Mouse (Mus musculus): Measurements from ENCODE around the gene Lrrc26. TPM values are rescaled to one million over a fixed set of nuclear protein-coding genes. Genes with fewer than 3 reads are reported as not detected.

The Lrrc26 gene
- polyA plus RNA-seq, 1 experiment from 2014 or later, result 34.9 TPM

DNA sequence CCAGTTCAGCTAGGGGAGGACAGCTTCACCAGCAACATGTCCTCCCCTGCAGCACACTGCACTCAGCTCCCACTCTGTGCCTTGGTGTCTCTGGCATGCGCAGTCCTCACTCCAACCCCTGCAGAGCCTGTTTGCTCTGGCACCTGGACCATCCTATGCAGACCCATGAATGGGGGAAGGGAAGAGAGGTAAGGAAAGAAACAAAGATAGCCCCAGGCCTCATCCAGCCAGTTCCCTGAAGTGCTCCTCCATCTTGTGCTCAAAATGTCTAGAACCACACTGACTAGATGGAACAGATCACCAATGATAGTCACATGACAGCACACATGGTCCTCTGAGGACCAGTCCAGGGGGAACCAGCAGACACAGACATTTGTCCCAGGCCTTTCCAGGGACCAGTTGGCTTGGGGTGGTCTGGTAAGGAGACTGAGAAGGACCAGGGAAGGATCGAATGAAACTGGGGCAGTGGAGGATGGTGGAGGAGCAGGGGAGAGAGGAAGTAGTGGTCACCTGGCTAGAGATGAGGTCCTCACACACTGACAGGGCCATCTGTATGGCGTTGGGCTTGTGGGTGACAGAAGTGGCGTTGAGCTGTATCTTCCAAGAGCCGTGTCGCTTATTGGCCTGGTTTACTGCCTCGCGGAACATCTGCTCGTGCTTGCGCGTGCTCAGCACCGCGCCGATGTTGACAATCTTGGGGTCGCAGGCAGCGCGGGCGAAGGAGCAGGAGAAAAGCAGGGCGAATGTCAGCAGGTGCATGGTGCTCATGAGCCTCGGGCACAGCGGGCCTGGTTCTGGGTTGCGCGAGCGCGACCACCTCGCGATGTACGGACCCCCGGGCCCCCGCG is 28.6 kb downstream of the Lrrc26 start:
- TF ChIP-seq EP300 (optimal IDR thresholded peaks at IDR 0.05) (no peak), CTCF (IDR thresholded peaks at IDR 0.05; ENCODE audit: low read depth) (no peak)
- ATAC-seq (ENCODE audit: low FRiP score, low TSS enrichment) (peak; percentile 31; the same call in 1 of the 2 replicates), DNase-seq (ENCODE audit: low spot score) (no peak)
- no peaks in the 10 kb centered on the region for H3K36me3 ChIP-seq (ENCODE audit: control insufficient read depth, insufficient read depth, low read length)
- no peaks in the 10 kb centered on the region for H3K9me3 ChIP-seq (ENCODE audit: control insufficient read depth, low read length)
- no peaks in the 10 kb centered on the region for H3K4me1 ChIP-seq (replicated peaks; ENCODE audit: control insufficient read depth, insufficient read depth)
- peak overlapping the region; percentile 24 for H3K4me3 ChIP-seq (ENCODE audit: low read depth, low read length)
- peak overlapping the region; percentile 48 for H3K4me2 ChIP-seq (replicated peaks; ENCODE audit: low read depth)
- H3K27ac ChIP-seq (replicated peaks), result no peak overlapping the region
- no peak overlapping the region for H3K9ac ChIP-seq (ENCODE audit: low read length)
- WGBS, result 6% methylated on average over 30 of the region's 31 CpGs
- H3K27me3 ChIP-seq (ENCODE audit: control insufficient read depth, insufficient read depth, low read length), result no peaks in the 10 kb centered on the region

DNA sequence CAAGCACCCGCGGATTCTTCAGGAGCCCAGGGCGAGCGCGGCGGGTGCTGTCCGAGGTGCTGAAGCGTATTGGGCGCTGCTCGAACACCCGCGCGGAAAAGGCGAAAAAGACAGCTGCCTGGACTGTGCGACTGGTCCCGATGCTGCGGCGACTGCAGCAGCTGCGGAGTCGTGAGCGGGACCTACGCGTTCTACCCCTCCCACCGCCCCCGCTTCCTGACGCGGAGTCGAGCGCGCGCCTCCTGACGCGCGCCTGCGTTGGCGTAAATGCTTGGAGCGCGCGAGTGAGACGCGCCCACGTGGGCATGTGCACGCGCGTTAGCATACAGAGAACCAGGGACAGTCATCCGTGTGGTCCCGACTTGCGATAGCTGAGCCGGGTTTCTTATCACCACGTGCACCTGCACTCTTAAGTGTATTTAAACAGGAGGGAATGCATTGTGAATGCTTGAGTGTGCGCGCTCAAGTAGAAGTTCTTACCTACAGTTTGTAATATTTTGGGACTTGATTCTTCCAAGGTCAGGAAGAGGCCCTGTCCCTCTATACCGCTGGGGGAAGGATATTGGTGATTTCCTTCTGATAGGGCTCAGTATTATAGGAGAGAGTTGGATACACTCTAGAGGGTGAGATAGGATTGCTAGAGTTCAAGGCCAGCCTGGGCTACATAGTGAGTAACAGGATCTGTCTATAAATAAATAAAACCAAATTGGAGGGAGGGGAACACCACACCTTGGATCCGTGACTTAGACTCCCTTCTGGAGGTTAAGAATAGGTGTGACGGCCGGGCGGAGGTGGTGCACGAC is 29.5 kb downstream of the Lrrc26 start, which contains the start of gene Grin1:
Grin1 (minus strand) TSS at position 217 of the 803 bp plus-strand sequence.
- Histone ChIP-seq H3K4me2 (replicated peaks; ENCODE audit: low read depth) (peak within 1 kb of the TSS; percentile 48), H3K27me3 (ENCODE audit: control insufficient read depth, insufficient read depth, low read length) (no peaks in the 10 kb centered on the region), H3K9ac (ENCODE audit: low read length) (no peak within 1 kb of the TSS), H3K36me3 (ENCODE audit: control insufficient read depth, insufficient read depth, low read length) (no peaks in the 10 kb centered on the region), H3K4me3 (ENCODE audit: low read depth, low read length) (peak within 1 kb of the TSS; percentile 24), H3K4me1 (replicated peaks; ENCODE audit: control insufficient read depth, insufficient read depth) (no peaks in the 10 kb centered on the region), H3K9me3 (ENCODE audit: control insufficient read depth, low read length) (no peaks in the 10 kb centered on the region), H3K27ac (replicated peaks) (no peak within 1 kb of the TSS)
- ATAC-seq (ENCODE audit: low FRiP score, low TSS enrichment) (peak; percentile 60; the same call in 1 of the 2 replicates), DNase-seq (ENCODE audit: low spot score) (peak; percentile 75)
- WGBS, result 10% methylated on average over 57 of the region's 58 CpGs
- no peak for TF ChIP-seq EP300 (optimal IDR thresholded peaks at IDR 0.05)
- TF ChIP-seq CTCF (IDR thresholded peaks at IDR 0.05; ENCODE audit: low read depth), result no peak

DNA sequence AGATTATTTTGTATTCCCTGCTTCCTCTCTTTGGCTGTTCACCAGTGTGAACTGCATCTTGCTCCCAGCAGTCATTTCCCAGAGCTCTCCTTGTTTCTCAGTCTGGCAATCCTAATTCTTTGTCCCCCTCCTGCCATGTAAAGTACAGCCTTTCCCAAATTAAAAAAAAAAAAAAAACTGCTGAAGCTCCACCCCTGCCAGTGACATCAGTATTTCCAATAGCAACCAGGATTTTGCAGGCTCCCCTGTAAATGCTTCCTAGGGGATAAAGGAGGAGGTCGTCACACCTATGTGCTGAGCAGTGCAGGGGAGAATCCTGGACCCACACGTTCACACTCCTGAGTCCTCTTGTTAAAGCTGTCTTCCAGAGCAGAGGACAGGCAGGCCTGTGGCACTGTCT is 30.4 kb downstream of the Lrrc26 start:
- no peak for TF ChIP-seq EP300 (optimal IDR thresholded peaks at IDR 0.05)
- TF ChIP-seq CTCF (IDR thresholded peaks at IDR 0.05; ENCODE audit: low read depth), result no peak
- H3K9me3 ChIP-seq (ENCODE audit: control insufficient read depth, low read length), result no peaks in the 10 kb centered on the region
- no peak overlapping the region for H3K9ac ChIP-seq (ENCODE audit: low read length)
- no peaks in the 10 kb centered on the region for H3K4me1 ChIP-seq (replicated peaks; ENCODE audit: control insufficient read depth, insufficient read depth)
- no peak overlapping the region for H3K4me3 ChIP-seq (ENCODE audit: low read depth, low read length)
- ATAC-seq (ENCODE audit: low FRiP score, low TSS enrichment), result no peak
- DNase-seq (ENCODE audit: low spot score), result no peak
- no peak overlapping the region for H3K4me2 ChIP-seq (replicated peaks; ENCODE audit: low read depth)
- no peak overlapping the region for H3K27ac ChIP-seq (replicated peaks)
- H3K27me3 ChIP-seq (ENCODE audit: control insufficient read depth, insufficient read depth, low read length), result no peaks in the 10 kb centered on the region
- no peaks in the 10 kb centered on the region for H3K36me3 ChIP-seq (ENCODE audit: control insufficient read depth, insufficient read depth, low read length)
- 35% methylated on average over 2 of the region's 2 CpGs for WGBS

DNA sequence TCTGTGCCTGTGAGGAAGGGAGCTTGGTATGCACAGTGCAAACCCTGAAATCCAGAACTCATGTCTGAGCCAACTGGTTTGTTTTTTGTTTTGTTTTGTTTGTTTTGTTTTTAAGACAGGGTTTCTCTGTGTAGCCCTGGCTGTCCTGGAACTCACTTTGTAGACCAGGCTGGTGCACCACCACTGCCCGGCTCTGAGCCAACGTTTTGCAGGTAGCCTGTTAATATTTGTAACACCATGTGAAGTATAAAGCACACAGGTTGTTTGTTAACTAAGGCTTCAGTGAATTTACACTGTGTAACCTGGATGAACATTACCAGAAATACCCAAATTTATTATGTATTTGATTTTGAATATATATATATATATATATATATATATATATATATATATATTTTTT is 36.3 kb downstream of the Lrrc26 start:
- TF ChIP-seq EP300 (optimal IDR thresholded peaks at IDR 0.05) (no peak), CTCF (IDR thresholded peaks at IDR 0.05; ENCODE audit: low read depth) (no peak)

DNA sequence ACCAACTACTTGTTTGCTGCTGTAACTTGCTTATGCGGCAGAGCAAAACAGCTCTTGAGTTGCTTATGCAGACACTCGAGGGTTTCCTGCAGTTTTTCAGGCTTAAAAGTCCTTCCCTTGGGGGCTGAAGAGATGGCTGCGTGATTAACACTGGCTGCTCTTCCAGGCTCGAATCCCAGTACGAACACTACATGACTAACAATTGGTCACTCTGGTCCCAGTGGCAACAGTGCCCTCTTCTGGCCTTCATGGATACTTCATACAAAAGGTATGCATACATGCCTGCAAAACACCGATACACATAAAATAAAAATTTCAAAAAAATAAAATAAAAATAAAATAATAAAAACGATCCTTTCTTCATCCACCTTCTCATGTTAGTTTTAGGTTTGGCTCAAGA is 38.7 kb downstream of the Lrrc26 start:
- WGBS, result 40% methylated on average over 7 of the region's 7 CpGs
- Histone ChIP-seq H3K4me3 (ENCODE audit: low read depth, low read length) (no peak overlapping the region), H3K9me3 (ENCODE audit: control insufficient read depth, low read length) (no peaks in the 10 kb centered on the region), H3K27me3 (ENCODE audit: control insufficient read depth, insufficient read depth, low read length) (no peaks in the 10 kb centered on the region), H3K9ac (ENCODE audit: low read length) (no peak overlapping the region), H3K4me2 (replicated peaks; ENCODE audit: low read depth) (no peak overlapping the region), H3K4me1 (replicated peaks; ENCODE audit: control insufficient read depth, insufficient read depth) (peaks cover 1% of the 10 kb centered on the region; the same call in 1 of the 2 replicates), H3K27ac (replicated peaks) (no peak overlapping the region), H3K36me3 (ENCODE audit: control insufficient read depth, insufficient read depth, low read length) (no peaks in the 10 kb centered on the region)
- peak; percentile 50 for DNase-seq (ENCODE audit: low spot score)
- TF ChIP-seq CTCF (IDR thresholded peaks at IDR 0.05; ENCODE audit: low read depth) (peak; percentile 78), EP300 (optimal IDR thresholded peaks at IDR 0.05) (no peak)
- no peak for ATAC-seq (ENCODE audit: low FRiP score, low TSS enrichment)

More for the DNA sequence above, 36.3 kb downstream of the Lrrc26 start:
- H3K27ac ChIP-seq (replicated peaks), result no peak overlapping the region
- ATAC-seq (ENCODE audit: low FRiP score, low TSS enrichment) (no peak), DNase-seq (ENCODE audit: low spot score) (no peak)
- no peaks in the 10 kb centered on the region for H3K36me3 ChIP-seq (ENCODE audit: control insufficient read depth, insufficient read depth, low read length)
- H3K4me3 ChIP-seq (ENCODE audit: low read depth, low read length), result no peak overlapping the region
- no peak overlapping the region for H3K4me2 ChIP-seq (replicated peaks; ENCODE audit: low read depth)
- 66% methylated on average over 2 of the region's 2 CpGs for WGBS
- no peak overlapping the region for H3K9ac ChIP-seq (ENCODE audit: low read length)
- H3K27me3 ChIP-seq (ENCODE audit: control insufficient read depth, insufficient read depth, low read length), result no peaks in the 10 kb centered on the region
- H3K4me1 ChIP-seq (replicated peaks; ENCODE audit: control insufficient read depth, insufficient read depth), result no peaks in the 10 kb centered on the region
- H3K9me3 ChIP-seq (ENCODE audit: control insufficient read depth, low read length), result no peaks in the 10 kb centered on the region
